Mouse (Mus musculus) forebrain, embryonic 15.5 days (tissue): ENCODE measurements around the gene Copa. TPM values are rescaled to one million over a fixed set of nuclear protein-coding genes. Genes with fewer than 3 reads are reported as not detected.

Experiments used
- ATAC-seq: fragments of 200-750 bp; cut with Nextera tagmentation; replicated peaks from 2 replicates; pipeline ENCODE4 v1.8.0; 2017; ENCODE audit warnings: mild to moderate bottlenecking, moderate TSS enrichment, moderate library complexity
- H3K27ac ChIP-seq: fragments of 300-500 bp; sonication (generic); replicated peaks from 2 replicates; pipeline ENCODE4 v1.5.1; 2015; ENCODE audit warnings: mild to moderate bottlenecking, inconsistent platforms
- H3K27me3 ChIP-seq: fragments of 300-500 bp; sonication (generic); 2 replicates; pipeline ENCODE4 v1.6.1; 2015; ENCODE audit warnings: inconsistent platforms
- H3K36me3 ChIP-seq: fragments of 300-500 bp; sonication (generic); 2 replicates; pipeline ENCODE4 v1.6.1; 2015; ENCODE audit warnings: mild to moderate bottlenecking, inconsistent platforms
- H3K4me1 ChIP-seq: fragments of 300-500 bp; sonication (generic); 2 replicates; pipeline ENCODE4 v1.6.1; 2015; ENCODE audit warnings: inconsistent platforms
- H3K4me2 ChIP-seq: fragments of 300-500 bp; sonication (generic); replicated peaks from 2 replicates; pipeline ENCODE4 v1.6.1; 2015; ENCODE audit warnings: mild to moderate bottlenecking, inconsistent platforms
- H3K4me3 ChIP-seq: fragments of 300-500 bp; sonication (generic); 2 replicates; pipeline ENCODE4 v1.5.1; 2015; ENCODE audit warnings: mild to moderate bottlenecking, inconsistent platforms
- H3K9ac ChIP-seq: fragments of 300-500 bp; sonication (generic); replicated peaks from 2 replicates; pipeline ENCODE4 v1.6.1; 2015; ENCODE audit warnings: mild to moderate bottlenecking, inconsistent platforms
- H3K9me3 ChIP-seq: fragments of 300-500 bp; sonication (generic); 2 replicates; pipeline ENCODE4 v1.6.1; 2016; ENCODE audit warnings: inconsistent platforms
- WGBS: fragments of 180-500 bp; shearing (Covaris S2); methylation state at CpG from one replicate; pipeline ENCODE4 v1.1.7; 2015; ENCODE audit warnings: mixed read lengths; 5-methylcytosine and 5-hydroxymethylcytosine counted together
- polyA plus RNA-seq: library from polyadenylated mRNA; unstranded; fragments of >200 nt; fragmentation: Nextera tagmentation; extraction: Ambion mirVana; gene quantifications from 2 replicates; pipeline ENCODE4 v1.2.1, GENCODE M21; 2015

Copa gene
- polyA plus RNA-seq, 1 experiment from 2014 or later, result 207 TPM

DNA sequence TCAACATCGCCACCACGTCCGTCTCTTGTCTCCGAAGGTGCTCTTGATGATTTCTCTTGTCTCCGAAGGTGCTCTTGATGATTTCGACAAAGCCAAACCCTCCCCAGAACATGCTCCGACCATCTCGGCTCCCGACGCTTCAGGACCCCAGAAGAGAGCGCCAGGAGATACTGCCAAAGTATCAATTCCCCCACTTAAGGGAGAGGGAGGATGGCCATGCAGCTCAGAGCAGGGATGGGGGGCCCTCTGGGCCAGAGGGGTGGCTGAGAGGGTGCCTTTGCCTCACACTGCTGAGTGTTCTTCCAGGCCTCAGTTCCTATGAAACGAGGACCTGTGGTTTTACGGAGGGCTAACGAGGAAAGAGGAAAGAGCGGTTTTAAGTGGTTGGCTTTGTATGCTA, 46.2 kb downstream of the Copa start:
- Histone ChIP-seq H3K9ac (no peak overlapping the region), H3K4me3 (no peak overlapping the region), H3K4me2 (no peak overlapping the region), H3K9me3 (no peaks in the 10 kb centered on the region), H3K36me3 (peaks cover 46% of the 10 kb centered on the region), H3K27ac (no peak overlapping the region), H3K4me1 (peaks cover 24% of the 10 kb centered on the region), H3K27me3 (no peaks in the 10 kb centered on the region)
- no peak for ATAC-seq
- 90% methylated on average over 15 of the region's 15 CpGs for WGBS

DNA sequence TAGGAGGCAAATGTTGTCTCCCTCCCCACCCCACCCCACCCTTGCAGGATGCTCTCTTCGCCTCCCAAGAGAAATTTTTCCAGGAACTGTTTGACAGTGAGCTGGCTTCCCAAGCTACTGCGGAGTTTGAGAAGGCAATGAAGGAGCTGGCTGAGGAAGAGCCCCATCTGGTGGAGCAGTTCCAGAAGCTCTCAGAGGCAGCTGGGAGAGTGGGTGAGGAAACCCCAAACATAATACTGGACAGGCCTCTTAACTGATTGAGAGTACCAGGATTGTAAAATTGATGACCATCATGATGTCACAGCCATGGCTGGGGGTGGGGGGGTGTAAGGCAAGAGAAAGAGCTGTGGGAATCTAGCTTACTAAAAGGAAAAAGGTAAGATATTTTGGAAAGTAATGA, 46.8 kb downstream of the Copa start:
- WGBS, result 60% methylated on average over 2 of the region's 2 CpGs
- Histone ChIP-seq H3K27ac (no peak overlapping the region), H3K4me3 (no peak overlapping the region), H3K27me3 (no peaks in the 10 kb centered on the region), H3K4me2 (no peak overlapping the region), H3K36me3 (peaks cover 50% of the 10 kb centered on the region), H3K9me3 (no peaks in the 10 kb centered on the region), H3K4me1 (peaks cover 24% of the 10 kb centered on the region), H3K9ac (no peak overlapping the region)
- ATAC-seq, result no peak

GRCm38 (mm10) chr1:172129780-172130179, 47.5 kb downstream of the Copa start:
- H3K9ac ChIP-seq, result no peak overlapping the region
- 97% methylated on average over 5 of the region's 5 CpGs for WGBS
- no peak overlapping the region for H3K4me3 ChIP-seq
- H3K27me3 ChIP-seq, result no peaks in the 10 kb centered on the region
- H3K36me3 ChIP-seq, result peaks cover 56% of the 10 kb centered on the region
- no peak for ATAC-seq
- H3K4me1 ChIP-seq, result peaks cover 24% of the 10 kb centered on the region
- H3K9me3 ChIP-seq, result no peaks in the 10 kb centered on the region
- no peak overlapping the region for H3K4me2 ChIP-seq
- H3K27ac ChIP-seq, result no peak overlapping the region

DNA sequence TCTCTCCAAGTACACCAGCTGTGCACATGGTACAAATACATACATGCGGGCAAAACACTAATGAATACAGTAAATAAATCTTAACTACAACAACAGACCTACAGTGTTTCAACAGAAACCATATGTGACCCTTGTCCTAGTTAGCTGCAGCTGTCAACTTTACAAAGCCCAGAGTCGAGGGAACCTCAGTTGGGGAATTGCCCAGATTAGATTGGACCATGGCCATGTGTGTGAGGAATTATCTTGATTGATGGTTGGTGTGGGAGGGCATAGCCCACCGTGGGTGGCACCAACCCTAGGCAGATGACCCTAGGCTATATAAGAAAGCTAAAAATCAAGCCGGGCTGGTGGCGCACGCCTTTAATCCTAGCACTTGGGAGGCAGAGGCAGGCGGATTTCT, 50.0 kb downstream of the Copa start:
- Histone ChIP-seq H3K27ac (no peak overlapping the region), H3K9me3 (no peaks in the 10 kb centered on the region), H3K4me1 (peaks cover 15% of the 10 kb centered on the region), H3K4me2 (no peak overlapping the region), H3K27me3 (no peaks in the 10 kb centered on the region), H3K9ac (no peak overlapping the region), H3K4me3 (no peak overlapping the region), H3K36me3 (peaks cover 69% of the 10 kb centered on the region)
- no peak for ATAC-seq
- 81% methylated on average over 7 of the region's 7 CpGs for WGBS

DNA sequence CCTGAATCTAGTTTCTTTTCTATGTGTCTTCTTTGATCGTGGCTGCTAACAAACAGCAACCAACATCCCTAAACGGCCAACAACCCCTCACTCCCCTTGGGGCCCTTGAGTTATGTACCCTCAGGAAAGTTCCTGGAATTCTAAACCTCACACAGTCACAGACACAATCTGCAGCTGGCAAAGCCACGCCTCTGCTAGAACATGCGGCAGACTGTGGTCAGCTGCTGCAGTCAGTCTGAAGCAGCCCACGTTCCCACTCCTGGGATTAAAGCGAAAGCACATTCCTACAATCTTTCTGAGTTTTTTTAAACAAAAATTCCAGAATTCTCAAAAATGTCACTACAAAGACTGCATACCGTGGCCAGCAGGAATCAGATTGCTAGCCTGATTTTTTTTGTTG, 51.2 kb downstream of the Copa start:
- Histone ChIP-seq H3K4me2 (no peak overlapping the region), H3K9ac (no peak overlapping the region), H3K27me3 (no peaks in the 10 kb centered on the region), H3K27ac (no peak overlapping the region), H3K4me1 (0 out of 2 replicates have a peak, but pooled peaks cover 3% of the 10 kb centered on the region), H3K9me3 (no peaks in the 10 kb centered on the region), H3K4me3 (no peak overlapping the region), H3K36me3 (peaks cover 69% of the 10 kb centered on the region)
- ATAC-seq, result no peak
- 88% methylated on average over 7 of the region's 7 CpGs for WGBS

DNA sequence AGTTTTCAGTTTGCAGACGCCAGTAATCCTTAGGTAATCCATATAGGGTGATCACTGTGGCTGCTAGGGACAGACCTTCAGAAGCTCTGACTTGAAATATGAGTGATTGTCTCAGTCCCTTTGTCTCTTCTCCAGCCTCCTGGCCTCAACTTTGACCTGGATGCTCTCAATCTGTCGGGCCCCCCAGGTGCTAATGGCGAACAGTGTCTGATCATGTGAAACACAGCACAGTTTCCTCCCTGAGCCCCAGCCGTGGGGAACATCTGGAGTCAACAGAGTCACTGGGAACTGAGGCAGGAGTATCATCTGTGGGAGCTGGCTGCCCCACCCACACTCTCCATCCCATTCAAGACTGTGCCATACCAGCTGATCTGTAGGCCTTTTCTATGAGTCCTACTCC, 51.7 kb downstream of the Copa start:
- H3K4me3 ChIP-seq, result no peak overlapping the region
- H3K9ac ChIP-seq, result no peak overlapping the region
- H3K27ac ChIP-seq, result no peak overlapping the region
- H3K36me3 ChIP-seq, result peaks cover 66% of the 10 kb centered on the region
- WGBS, result 92% methylated on average over 4 of the region's 4 CpGs
- no peak for ATAC-seq
- H3K4me2 ChIP-seq, result no peak overlapping the region
- H3K9me3 ChIP-seq, result no peaks in the 10 kb centered on the region
- H3K4me1 ChIP-seq, result no peaks in the 10 kb centered on the region
- no peaks in the 10 kb centered on the region for H3K27me3 ChIP-seq

DNA sequence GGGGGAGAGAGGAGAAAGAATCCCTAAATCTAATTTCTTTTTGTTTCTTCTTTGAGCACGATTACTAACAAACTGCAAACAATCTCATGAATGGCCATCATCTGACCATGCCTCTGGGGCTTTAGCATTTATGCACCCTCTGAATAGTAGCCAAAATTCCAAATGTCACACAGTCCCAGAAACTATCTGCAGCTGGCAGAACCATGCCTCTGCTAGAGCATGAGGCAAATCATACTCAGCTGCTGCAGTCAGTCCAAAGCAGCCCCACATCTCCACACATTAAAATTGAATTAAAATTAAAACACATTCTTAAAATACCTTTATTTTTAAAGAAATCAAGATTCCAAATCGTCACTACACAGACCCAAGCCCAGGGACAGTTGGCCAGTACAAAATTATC, 57.8 kb downstream of the Copa start:
- H3K4me3 ChIP-seq, result no peak overlapping the region
- no peaks in the 10 kb centered on the region for H3K27me3 ChIP-seq
- H3K4me2 ChIP-seq, result no peak overlapping the region
- 70% methylated on average over 2 of the region's 2 CpGs for WGBS
- no peak overlapping the region for H3K9ac ChIP-seq
- H3K27ac ChIP-seq, result no peak overlapping the region
- ATAC-seq, result no peak
- H3K4me1 ChIP-seq, result no peaks in the 10 kb centered on the region
- H3K9me3 ChIP-seq, result no peaks in the 10 kb centered on the region
- peaks cover 10% of the 10 kb centered on the region; the same call in 1 of the 2 replicates for H3K36me3 ChIP-seq

DNA sequence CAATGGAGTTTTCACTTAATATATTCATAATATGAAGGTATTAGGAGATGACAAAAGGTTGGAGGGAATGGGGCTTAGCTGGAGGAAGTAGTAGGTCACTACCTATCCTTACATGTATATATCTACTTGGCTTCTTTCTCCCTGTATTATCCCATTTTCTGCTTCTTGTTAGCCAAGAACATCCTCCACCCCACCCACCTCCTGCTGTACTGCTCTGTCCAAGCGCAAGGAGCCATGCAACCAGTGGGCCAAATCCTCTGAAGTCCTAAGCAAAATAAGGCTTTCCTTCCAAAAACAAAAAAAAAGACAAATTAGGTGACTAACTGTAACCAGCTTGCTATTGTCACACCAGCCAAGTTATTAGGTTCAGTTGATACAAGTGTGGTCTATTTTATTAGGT, 58.5 kb downstream of the Copa start:
- no peak for ATAC-seq
- no peaks in the 10 kb centered on the region for H3K9me3 ChIP-seq
- H3K4me2 ChIP-seq, result no peak overlapping the region
- peaks cover 5% of the 10 kb centered on the region; the same call in 1 of the 2 replicates for H3K36me3 ChIP-seq
- 95% methylated on average over 1 of the region's 1 CpGs for WGBS
- H3K27ac ChIP-seq, result no peak overlapping the region
- H3K4me1 ChIP-seq, result no peaks in the 10 kb centered on the region
- H3K4me3 ChIP-seq, result no peak overlapping the region
- H3K9ac ChIP-seq, result no peak overlapping the region
- H3K27me3 ChIP-seq, result no peaks in the 10 kb centered on the region

GRCm38 (mm10) chr1:172141529-172141928, 59.2 kb downstream of the Copa start:
- Histone ChIP-seq H3K27ac (no peak overlapping the region), H3K27me3 (no peaks in the 10 kb centered on the region), H3K9me3 (no peaks in the 10 kb centered on the region), H3K9ac (no peak overlapping the region), H3K4me1 (no peaks in the 10 kb centered on the region), H3K36me3 (no peaks in the 10 kb centered on the region), H3K4me3 (no peak overlapping the region), H3K4me2 (no peak overlapping the region)
- WGBS, result 85% methylated on average over 3 of the region's 3 CpGs
- no peak for ATAC-seq

- no peak overlapping the region for H3K4me3 ChIP-seq
- no peaks in the 10 kb centered on the region for H3K9me3 ChIP-seq
- ATAC-seq, result no peak
- no peak overlapping the region for H3K27ac ChIP-seq
- no peaks in the 10 kb centered on the region for H3K36me3 ChIP-seq
- WGBS, result 28% methylated on average over 1 of the region's 1 CpGs
- H3K9ac ChIP-seq, result no peak overlapping the region
- peaks cover 4% of the 10 kb centered on the region for H3K4me1 ChIP-seq
- no peak overlapping the region for H3K4me2 ChIP-seq
- no peaks in the 10 kb centered on the region for H3K27me3 ChIP-seq
Measured at GRCm38 (mm10) chr1:172143570-172143969, 61.2 kb downstream of the Copa start.

DNA sequence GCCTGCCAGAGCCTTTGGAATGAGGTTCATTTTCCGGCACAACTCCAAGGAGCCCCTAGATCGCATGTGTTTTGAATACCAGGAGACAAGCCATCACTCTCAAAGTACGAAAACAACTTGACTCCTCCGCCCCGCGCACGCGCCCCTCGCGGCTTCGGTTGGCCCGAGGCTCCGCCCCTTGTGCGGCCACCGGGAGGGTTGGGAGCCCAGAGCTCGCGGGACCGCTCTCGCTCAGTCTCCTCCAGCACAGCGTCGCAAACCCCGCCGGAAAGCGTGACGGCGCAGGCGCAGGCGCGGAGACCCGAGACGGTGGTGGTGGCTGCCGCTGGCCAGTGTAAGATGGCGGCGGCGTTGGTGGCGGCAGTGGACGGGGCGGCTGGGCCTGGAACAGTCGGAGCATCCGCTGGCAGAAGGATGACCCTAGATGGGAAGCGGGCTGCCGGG, 65.5 kb downstream of the Copa start, which contains the start of gene Dcaf8:
Gene Dcaf8, plus strand, starts transcription at position 250 of the 444 bp plus-strand sequence.
- peak; percentile 99 for ATAC-seq
- peak within 1 kb of the TSS; percentile 92 for H3K27ac ChIP-seq
- H3K27me3 ChIP-seq, result no peaks in the 10 kb centered on the region

GRCm38 (mm10) chr1:172148279-172148954, 66.1 kb downstream of the Copa start:
- Histone ChIP-seq H3K27me3 (no peaks in the 10 kb centered on the region), H3K4me1 (peaks cover 29% of the 10 kb centered on the region), H3K9ac (peak overlapping the region; percentile 99), H3K36me3 (peaks cover 20% of the 10 kb centered on the region), H3K9me3 (no peaks in the 10 kb centered on the region), H3K4me2 (peak overlapping the region; percentile 70), H3K4me3 (peak overlapping the region; percentile 100), H3K27ac (peak overlapping the region; percentile 92)
- ATAC-seq, result peak; percentile 11
- under 1% methylated on average over 37 of the region's 40 CpGs for WGBS

More for the DNA sequence above, 65.5 kb downstream of the Copa start, which contains the start of gene Dcaf8:
- WGBS, result under 1% methylated on average over 40 of the region's 42 CpGs
- H3K4me1 ChIP-seq, result peaks cover 29% of the 10 kb centered on the region
- peak within 1 kb of the TSS; percentile 99 for H3K9ac ChIP-seq
- H3K4me3 ChIP-seq, result peak within 1 kb of the TSS; percentile 100
- peaks cover 15% of the 10 kb centered on the region for H3K36me3 ChIP-seq
- no peaks in the 10 kb centered on the region for H3K9me3 ChIP-seq
- peak within 1 kb of the TSS; percentile 70 for H3K4me2 ChIP-seq
